Mouse (Mus musculus) embryo, embryonic 10 days (tissue): Measurements from ENCODE around the gene Frmd5.
"Not testable (repeated sequence)": the region's sequence is repeated elsewhere in the genome, so short reads cannot be mapped to it uniquely, and the experiment has no call there.

ENCODE experiments used
- DNase-seq: peaks from one replicate; pipeline ENCODE4 v3.0.0-alpha.2; 2015; ENCODE audit warnings: low spot score

Gene Frmd5

GRCm38 (mm10) chr2:121575741-121576201 lies 231.1 kb downstream of the Frmd5 start:
- no peak for DNase-seq

- no peak for DNase-seq
Observed at GRCm38 (mm10) chr2:121574066-121574630, 232.7 kb downstream of the Frmd5 start.

GRCm38 (mm10) chr2:121571780-121572179 lies 235.1 kb downstream of the Frmd5 start:
- peak; percentile 89 for DNase-seq

GRCm38 (mm10) chr2:121570999-121571655 lies 235.8 kb downstream of the Frmd5 start:
- no peak for DNase-seq

GRCm38 (mm10) chr2:121570049-121570448 lies 236.8 kb downstream of the Frmd5 start:
- no peak for DNase-seq

GRCm38 (mm10) chr2:121565911-121566310 lies 241.0 kb downstream of the Frmd5 start:
- no peak for DNase-seq

GRCm38 (mm10) chr2:121563117-121563516 lies 243.8 kb downstream of the Frmd5 start:
- no peak for DNase-seq

GRCm38 (mm10) chr2:121551271-121551670 lies 255.6 kb downstream of the Frmd5 start:
- DNase-seq, result no peak

GRCm38 (mm10) chr2:121549630-121550029 lies 257.3 kb downstream of the Frmd5 start:
- no peak for DNase-seq

- DNase-seq, result no peak
Observed at GRCm38 (mm10) chr2:121544829-121545228, 262.1 kb downstream of the Frmd5 start.

GRCm38 (mm10) chr2:121525056-121525455 lies 281.8 kb downstream of the Frmd5 start:
- no peak for DNase-seq

GRCm38 (mm10) chr2:121522830-121523229 lies 284.1 kb downstream of the Frmd5 start:
- DNase-seq, result not testable (repeated sequence)

GRCm38 (mm10) chr2:121522006-121522405 lies 284.9 kb downstream of the Frmd5 start:
- DNase-seq, result no peak

GRCm38 (mm10) chr2:121518711-121519110 lies 288.2 kb downstream of the Frmd5 start:
- not testable (repeated sequence) for DNase-seq

GRCm38 (mm10) chr2:121518106-121518505 lies 288.8 kb downstream of the Frmd5 start:
- DNase-seq, result no peak

GRCm38 (mm10) chr2:121514211-121514610 lies 292.7 kb downstream of the Frmd5 start:
- no peak for DNase-seq

GRCm38 (mm10) chr2:121512991-121513765 lies 293.7 kb downstream of the Frmd5 start:
- DNase-seq, result not testable (repeated sequence)

- DNase-seq, result no peak
Observed at GRCm38 (mm10) chr2:121511401-121511800, 295.5 kb downstream of the Frmd5 start.

- DNase-seq, result peak; percentile 82
Observed at GRCm38 (mm10) chr2:121509584-121509983, 297.3 kb downstream of the Frmd5 start.

GRCm38 (mm10) chr2:121507951-121508330 lies 298.9 kb downstream of the Frmd5 start:
- no peak for DNase-seq

GRCm38 (mm10) chr2:121507173-121507950 lies 299.5 kb downstream of the Frmd5 start:
- DNase-seq, result no peak
